Mouse (Mus musculus): ENCODE measurements around the gene Abl1. TPM values are rescaled to one million over a fixed set of nuclear protein-coding genes. Genes with fewer than 3 reads are reported as not detected.

Abl1 gene
- polyA plus RNA-seq, 1 experiment from 2014 or later = 40.9 TPM

GRCm38 (mm10) chr2:31720783-31721182 is 32.6 kb downstream of the Abl1 start:
- WGBS = 63% methylated on average over 4 of the region's 4 CpGs
- H3K4me2 ChIP-seq (replicated peaks) = no peak overlapping the region
- no peaks in the 10 kb centered on the region for H3K9me3 ChIP-seq (replicated peaks)
- no peaks in the 10 kb centered on the region for H3K27me3 ChIP-seq
- no peak; the same call in 1 of the 2 replicates for ATAC-seq (ENCODE audit: insufficient number of reproducible peaks, low FRiP score, low TSS enrichment, low read depth)
- no peak overlapping the region for H3K27ac ChIP-seq (replicated peaks)
- no peaks in the 10 kb centered on the region for H3K4me1 ChIP-seq
- no peak overlapping the region for H3K9ac ChIP-seq
- peaks cover 4% of the 10 kb centered on the region; the same call in 1 of the 2 replicates for H3K36me3 ChIP-seq
- no peak overlapping the region for H3K4me3 ChIP-seq (replicated peaks)

GRCm38 (mm10) chr2:31724730-31725490 is 36.7 kb downstream of the Abl1 start:
- Histone ChIP-seq H3K9me3 (replicated peaks) (no peaks in the 10 kb centered on the region), H3K27ac (replicated peaks) (no peak overlapping the region), H3K9ac (no peak overlapping the region), H3K4me2 (replicated peaks) (no peak overlapping the region), H3K4me1 (peaks cover 12% of the 10 kb centered on the region), H3K27me3 (no peaks in the 10 kb centered on the region), H3K36me3 (no peaks in the 10 kb centered on the region), H3K4me3 (replicated peaks) (no peak overlapping the region)
- no peak for ATAC-seq (ENCODE audit: insufficient number of reproducible peaks, low FRiP score, low TSS enrichment, low read depth)
- 90% methylated on average over 7 of the region's 7 CpGs for WGBS

GRCm38 (mm10) chr2:31727576-31728277 is 39.6 kb downstream of the Abl1 start:
- no peak for ATAC-seq (ENCODE audit: insufficient number of reproducible peaks, low FRiP score, low TSS enrichment, low read depth)
- H3K4me3 ChIP-seq (replicated peaks) = no peak overlapping the region
- peaks cover 12% of the 10 kb centered on the region for H3K4me1 ChIP-seq
- H3K27ac ChIP-seq (replicated peaks) = peak overlapping the region; percentile 34
- no peak overlapping the region for H3K9ac ChIP-seq
- H3K36me3 ChIP-seq = no peaks in the 10 kb centered on the region
- no peaks in the 10 kb centered on the region for H3K27me3 ChIP-seq
- no peak overlapping the region for H3K4me2 ChIP-seq (replicated peaks)
- WGBS = 67% methylated on average over 9 of the region's 9 CpGs
- no peaks in the 10 kb centered on the region for H3K9me3 ChIP-seq (replicated peaks)

GRCm38 (mm10) chr2:31730640-31731039 is 42.5 kb downstream of the Abl1 start:
- ATAC-seq (ENCODE audit: insufficient number of reproducible peaks, low FRiP score, low TSS enrichment, low read depth) = no peak
- Histone ChIP-seq H3K9me3 (replicated peaks) (no peaks in the 10 kb centered on the region), H3K36me3 (no peaks in the 10 kb centered on the region), H3K27me3 (no peaks in the 10 kb centered on the region), H3K4me2 (replicated peaks) (no peak overlapping the region), H3K4me3 (replicated peaks) (no peak overlapping the region), H3K27ac (replicated peaks) (no peak overlapping the region), H3K9ac (no peak overlapping the region), H3K4me1 (peaks cover 12% of the 10 kb centered on the region)
- 85% methylated on average over 5 of the region's 5 CpGs for WGBS

- no peaks in the 10 kb centered on the region for H3K9me3 ChIP-seq (replicated peaks)
- no peaks in the 10 kb centered on the region for H3K27me3 ChIP-seq
- no peak overlapping the region for H3K4me2 ChIP-seq (replicated peaks)
- H3K36me3 ChIP-seq = no peaks in the 10 kb centered on the region
- H3K4me3 ChIP-seq (replicated peaks) = no peak overlapping the region
- H3K4me1 ChIP-seq = peaks cover 5% of the 10 kb centered on the region
- H3K9ac ChIP-seq = no peak overlapping the region
- WGBS = 70% methylated on average over 3 of the region's 3 CpGs
- no peak for ATAC-seq (ENCODE audit: insufficient number of reproducible peaks, low FRiP score, low TSS enrichment, low read depth)
- no peak overlapping the region for H3K27ac ChIP-seq (replicated peaks)
Observed at GRCm38 (mm10) chr2:31732497-31732896, 44.3 kb downstream of the Abl1 start.

GRCm38 (mm10) chr2:31733558-31733957 is 45.4 kb downstream of the Abl1 start:
- H3K27me3 ChIP-seq = no peaks in the 10 kb centered on the region
- H3K4me2 ChIP-seq (replicated peaks) = no peak overlapping the region
- no peak for ATAC-seq (ENCODE audit: insufficient number of reproducible peaks, low FRiP score, low TSS enrichment, low read depth)
- H3K4me3 ChIP-seq (replicated peaks) = no peak overlapping the region
- H3K36me3 ChIP-seq = no peaks in the 10 kb centered on the region
- 0 out of 2 replicates have a peak overlapping the region, but pooled peaks have one; percentile 28 for H3K27ac ChIP-seq (replicated peaks)
- no peaks in the 10 kb centered on the region for H3K4me1 ChIP-seq
- no peak overlapping the region for H3K9ac ChIP-seq
- H3K9me3 ChIP-seq (replicated peaks) = no peaks in the 10 kb centered on the region
- WGBS = 62% methylated on average over 5 of the region's 5 CpGs

- Histone ChIP-seq H3K27ac (replicated peaks) (no peak overlapping the region), H3K36me3 (no peaks in the 10 kb centered on the region), H3K4me1 (peaks cover 6% of the 10 kb centered on the region; the same call in 1 of the 2 replicates), H3K4me3 (replicated peaks) (no peak overlapping the region), H3K4me2 (replicated peaks) (no peak overlapping the region), H3K9me3 (replicated peaks) (no peaks in the 10 kb centered on the region), H3K9ac (no peak overlapping the region), H3K27me3 (no peaks in the 10 kb centered on the region)
- no peak for ATAC-seq (ENCODE audit: insufficient number of reproducible peaks, low FRiP score, low TSS enrichment, low read depth)
- WGBS = 48% methylated on average over 3 of the region's 3 CpGs
Observed at GRCm38 (mm10) chr2:31739041-31739440, 50.9 kb downstream of the Abl1 start.

GRCm38 (mm10) chr2:31741728-31742127 is 53.6 kb downstream of the Abl1 start:
- Histone ChIP-seq H3K4me2 (replicated peaks) (no peak overlapping the region), H3K27me3 (no peaks in the 10 kb centered on the region), H3K9ac (no peak overlapping the region), H3K36me3 (no peaks in the 10 kb centered on the region), H3K4me1 (peaks cover 16% of the 10 kb centered on the region), H3K9me3 (replicated peaks) (no peaks in the 10 kb centered on the region), H3K27ac (replicated peaks) (no peak overlapping the region), H3K4me3 (replicated peaks) (no peak overlapping the region)
- ATAC-seq (ENCODE audit: insufficient number of reproducible peaks, low FRiP score, low TSS enrichment, low read depth) = no peak
- 59% methylated on average over 1 of the region's 1 CpGs for WGBS

GRCm38 (mm10) chr2:31742134-31742533 is 54.0 kb downstream of the Abl1 start:
- no peak overlapping the region for H3K27ac ChIP-seq (replicated peaks)
- H3K27me3 ChIP-seq = no peaks in the 10 kb centered on the region
- H3K36me3 ChIP-seq = no peaks in the 10 kb centered on the region
- peaks cover 18% of the 10 kb centered on the region for H3K4me1 ChIP-seq
- H3K4me3 ChIP-seq (replicated peaks) = no peak overlapping the region
- no peak for ATAC-seq (ENCODE audit: insufficient number of reproducible peaks, low FRiP score, low TSS enrichment, low read depth)
- 21% methylated on average over 7 of the region's 7 CpGs for WGBS
- H3K9me3 ChIP-seq (replicated peaks) = no peaks in the 10 kb centered on the region
- H3K9ac ChIP-seq = no peak overlapping the region
- no peak overlapping the region for H3K4me2 ChIP-seq (replicated peaks)

GRCm38 (mm10) chr2:31745741-31746243 is 57.6 kb downstream of the Abl1 start:
- H3K4me1 ChIP-seq = peaks cover 42% of the 10 kb centered on the region
- no peak overlapping the region; the same call in 1 of the 2 replicates for H3K27ac ChIP-seq (replicated peaks)

GRCm38 (mm10) chr2:31746835-31747234 is 58.7 kb downstream of the Abl1 start:
- peaks cover 40% of the 10 kb centered on the region for H3K4me1 ChIP-seq
- no peak overlapping the region for H3K9ac ChIP-seq
- no peak overlapping the region for H3K4me2 ChIP-seq (replicated peaks)
- H3K36me3 ChIP-seq = no peaks in the 10 kb centered on the region
- no peaks in the 10 kb centered on the region for H3K27me3 ChIP-seq
- no peak for ATAC-seq (ENCODE audit: insufficient number of reproducible peaks, low FRiP score, low TSS enrichment, low read depth)
- no peak overlapping the region for H3K27ac ChIP-seq (replicated peaks)
- WGBS = 53% methylated on average over 4 of the region's 4 CpGs
- no peak overlapping the region for H3K4me3 ChIP-seq (replicated peaks)
- no peaks in the 10 kb centered on the region for H3K9me3 ChIP-seq (replicated peaks)

More at GRCm38 (mm10) chr2:31745741-31746243, 57.6 kb downstream of the Abl1 start:
- no peaks in the 10 kb centered on the region for H3K36me3 ChIP-seq
- H3K9me3 ChIP-seq (replicated peaks) = no peaks in the 10 kb centered on the region
- no peak overlapping the region for H3K4me3 ChIP-seq (replicated peaks)
- no peak for ATAC-seq (ENCODE audit: insufficient number of reproducible peaks, low FRiP score, low TSS enrichment, low read depth)
- H3K4me2 ChIP-seq (replicated peaks) = no peak overlapping the region
- H3K27me3 ChIP-seq = no peaks in the 10 kb centered on the region
- no peak overlapping the region for H3K9ac ChIP-seq

Measured in embryonic facial prominence, embryonic 15.5 days (tissue).